Mouse (Mus musculus) kidney, adult 2 months (tissue): ENCODE measurements around the gene Gpr62.

Experiments
- CTCF ChIP-seq: fragments of 200-500 bp; conservative IDR thresholded peaks from 2 replicates; pipeline ENCODE4 v1.5.1; 2011; ENCODE audit warnings: low read depth, mild to moderate bottlenecking, control low read depth, low read length, moderate library complexity, mixed read lengths; ENCODE audit not compliant: insufficient read depth, insufficient read length
- POLR2A ChIP-seq: fragments of 200-500 bp; IDR thresholded peaks from one replicate; pipeline ENCODE4 v1.6.1; 2011; ENCODE audit warnings: low read depth, low read length, control low read depth

- TF ChIP-seq POLR2A (no peak), CTCF (no peak)
Observed at GRCm38 (mm10) chr9:106512729-106513450, 47.2 kb upstream of the Gpr62 start.
